Mouse (Mus musculus) spleen, adult 18-20 months (tissue): ENCODE data around the gene Rgs12.
A peak's percentile ranks its signal among the peaks of the same experiment; 100 is the strongest.

Source experiments
- DNase-seq, 2 experiments: peaks; one replicate each; pipeline ENCODE4 v3.0.0; 2022; ENCODE audit warnings: mixed read lengths in 2 of 2

The Rgs12 gene

GRCm38 (mm10) chr5:35033619-35034018 is 84.4 kb downstream of the Rgs12 start:
- DNase-seq = no peak

GRCm38 (mm10) chr5:35035141-35035540 is 85.9 kb downstream of the Rgs12 start:
- DNase-seq = no peak

DNA sequence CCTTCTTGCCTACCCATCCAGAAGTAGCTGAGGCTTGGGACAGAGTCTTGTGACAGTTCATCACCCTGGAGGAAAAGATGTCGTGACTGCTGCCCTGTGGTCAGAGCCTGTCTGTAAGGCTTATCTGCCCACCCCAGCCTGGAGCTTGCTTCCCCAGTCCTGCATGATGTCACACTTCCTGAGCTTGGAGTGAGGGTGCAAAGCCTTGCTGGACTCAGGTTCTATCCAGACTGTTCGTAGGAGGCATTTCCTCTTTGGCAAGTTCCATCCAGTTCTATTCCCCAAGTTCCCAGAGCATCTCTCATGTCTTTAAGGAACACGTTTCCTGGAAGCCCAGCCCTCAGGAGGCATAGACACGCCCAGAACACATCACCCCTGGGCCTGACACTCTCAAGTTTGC is 86.5 kb downstream of the Rgs12 start:
- no peak for DNase-seq

- no peak for DNase-seq
Measured at GRCm38 (mm10) chr5:35037438-35037837, 88.2 kb downstream of the Rgs12 start.

- DNase-seq = no peak
Measured at GRCm38 (mm10) chr5:35041268-35041829, 92.1 kb downstream of the Rgs12 start, which contains the start of gene Hgfac. Gene Hgfac (plus strand): TSS chr5:35041509.

GRCm38 (mm10) chr5:35042431-35043109 is 93.3 kb downstream of the Rgs12 start:
- peak; percentile 17 to 22 for DNase-seq

DNA sequence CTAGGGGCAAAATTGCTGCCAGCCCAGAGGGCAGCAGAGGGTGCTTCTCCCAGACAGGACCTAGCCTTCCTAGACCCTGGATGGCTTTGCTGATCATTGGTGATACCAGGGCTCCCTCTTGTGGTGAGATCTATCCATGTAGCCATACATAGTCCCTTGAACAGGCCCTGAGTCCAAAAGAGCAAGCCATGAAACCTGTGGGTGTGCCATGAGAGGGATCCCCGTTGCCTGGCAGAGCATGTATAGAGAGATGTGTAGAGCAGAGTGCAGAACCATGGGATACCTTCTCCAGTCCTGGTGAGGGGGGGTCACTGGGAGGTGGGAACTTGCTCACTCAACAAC is 93.8 kb downstream of the Rgs12 start:
- peak in 1 of 2 experiments; percentile 63 for DNase-seq

DNA sequence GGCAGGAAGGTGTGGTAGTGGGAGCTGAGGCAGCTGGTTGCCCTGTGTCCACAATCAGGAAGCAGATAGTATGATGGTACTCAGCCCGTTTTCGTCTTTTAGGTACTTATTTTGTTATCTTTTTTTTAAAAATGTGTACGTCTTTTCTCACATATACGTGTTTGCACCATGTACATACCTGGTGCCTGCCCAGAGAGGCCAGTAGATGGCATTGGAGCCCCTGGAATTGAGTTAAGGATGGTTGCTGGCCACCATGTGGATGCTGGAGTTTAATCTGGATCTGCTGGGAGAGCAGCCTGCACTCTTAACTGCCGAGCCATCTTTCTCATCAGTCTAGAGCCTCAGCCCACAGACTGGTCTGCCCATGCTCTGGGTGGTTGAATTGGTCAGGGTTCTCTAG is 101.3 kb downstream of the Rgs12 start:
- no peak for DNase-seq

DNA sequence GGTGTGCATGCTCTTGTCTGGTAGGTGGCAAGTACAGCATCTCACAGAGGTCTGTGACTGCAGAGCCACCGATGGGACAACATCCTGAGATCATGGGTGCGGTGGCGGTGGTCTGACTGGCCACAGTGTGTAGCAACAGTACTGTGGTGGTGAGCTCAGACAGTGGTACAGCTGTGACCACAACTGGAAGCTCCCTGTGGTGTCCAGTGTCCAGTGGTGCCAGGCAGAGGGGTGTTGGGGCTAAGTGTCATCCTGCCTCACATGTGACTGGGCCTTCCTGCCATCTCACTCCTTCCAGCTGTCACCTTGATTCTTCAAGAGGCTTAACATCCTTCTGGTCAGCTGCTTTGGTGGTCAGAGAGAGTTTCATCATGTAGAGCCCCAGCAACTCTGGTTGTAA is 105.4 kb downstream of the Rgs12 start:
- no peak for DNase-seq

DNA sequence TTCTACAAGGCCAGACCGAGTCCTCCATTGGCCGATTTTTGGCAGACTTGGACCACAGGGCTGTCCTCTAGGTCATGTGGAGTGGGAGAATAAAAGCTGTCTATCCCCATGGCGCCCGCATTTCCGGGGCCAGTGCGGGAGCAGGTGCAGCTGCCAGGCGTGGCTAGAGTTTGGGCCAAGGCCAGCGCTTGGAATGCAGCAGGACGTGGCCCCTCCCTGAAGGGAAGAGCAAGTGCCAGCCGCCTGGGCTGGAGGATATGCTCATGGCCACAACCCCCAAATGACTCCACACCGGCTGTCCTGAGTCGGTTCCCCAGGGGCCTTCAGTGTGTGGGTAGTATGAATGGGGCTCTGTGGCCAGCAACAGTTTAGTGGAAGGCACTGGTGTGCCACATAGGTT is 105.8 kb downstream of the Rgs12 start:
- no peak for DNase-seq

DNA sequence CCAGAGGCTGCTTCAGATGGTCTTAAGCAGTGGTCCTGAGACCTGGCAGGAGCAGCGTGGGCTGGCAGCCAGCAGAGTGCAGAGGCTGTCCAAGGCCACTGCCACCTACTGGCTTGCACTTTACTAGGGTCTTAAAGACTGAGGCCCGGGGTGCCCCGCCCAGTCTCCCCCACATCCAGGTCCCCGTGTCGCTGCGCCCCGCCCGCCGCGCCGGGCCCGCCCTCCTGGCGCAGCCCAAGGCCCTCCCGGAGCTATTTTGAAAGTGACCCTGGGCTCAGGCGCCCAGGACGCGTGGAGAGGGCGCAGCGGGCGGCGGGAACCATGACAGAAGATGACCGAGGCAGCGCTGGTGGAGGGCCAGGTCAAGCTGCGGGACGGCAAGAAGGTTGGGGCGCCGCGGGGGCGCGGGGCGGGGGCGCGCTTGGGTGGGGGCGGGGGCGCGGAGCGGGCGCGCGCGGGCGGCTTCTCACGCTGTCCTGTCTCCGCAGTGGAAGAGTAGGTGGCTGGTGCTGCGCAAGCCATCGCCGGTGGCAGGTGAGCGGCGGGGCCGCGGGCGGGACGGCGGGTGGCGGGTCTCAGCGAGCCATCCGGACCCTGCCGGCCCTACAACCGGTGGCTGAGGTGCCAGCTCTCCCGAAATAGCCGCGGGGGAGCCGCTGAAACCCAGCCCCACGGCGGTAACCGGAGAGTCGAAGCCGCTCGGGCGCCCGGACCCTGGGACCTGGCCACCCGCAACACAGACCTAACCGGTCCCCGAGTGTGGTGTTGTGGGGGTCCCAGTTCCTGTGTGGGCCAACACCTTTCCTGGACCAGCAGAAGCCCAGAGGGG is 107.6 kb downstream of the Rgs12 start, which contains the start of gene Dok7:
Dok7 (plus strand) TSS at position 163 of the 829 bp plus-strand sequence.
- DNase-seq = no peak

DNA sequence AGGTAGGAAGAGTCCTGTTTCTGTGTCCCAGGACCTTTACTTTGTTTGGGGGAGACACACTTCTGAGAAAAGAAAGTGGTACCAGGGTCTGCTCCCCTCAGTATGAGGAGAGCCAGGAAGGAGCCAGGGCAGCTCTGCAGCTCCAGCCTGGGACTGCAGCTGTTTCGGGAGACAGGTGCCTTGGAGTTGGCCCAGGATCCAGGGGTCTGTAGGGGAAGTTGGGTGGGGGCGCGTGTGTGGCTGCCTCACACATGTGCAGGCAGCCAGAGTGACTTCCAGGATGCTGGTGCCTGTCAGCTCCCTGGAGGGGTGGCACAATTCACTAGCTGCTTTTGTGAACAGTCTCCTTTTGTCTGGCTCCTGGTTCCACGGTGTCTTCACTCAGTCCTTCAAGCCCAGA is 108.3 kb downstream of the Rgs12 start:
- DNase-seq = no peak

DNA sequence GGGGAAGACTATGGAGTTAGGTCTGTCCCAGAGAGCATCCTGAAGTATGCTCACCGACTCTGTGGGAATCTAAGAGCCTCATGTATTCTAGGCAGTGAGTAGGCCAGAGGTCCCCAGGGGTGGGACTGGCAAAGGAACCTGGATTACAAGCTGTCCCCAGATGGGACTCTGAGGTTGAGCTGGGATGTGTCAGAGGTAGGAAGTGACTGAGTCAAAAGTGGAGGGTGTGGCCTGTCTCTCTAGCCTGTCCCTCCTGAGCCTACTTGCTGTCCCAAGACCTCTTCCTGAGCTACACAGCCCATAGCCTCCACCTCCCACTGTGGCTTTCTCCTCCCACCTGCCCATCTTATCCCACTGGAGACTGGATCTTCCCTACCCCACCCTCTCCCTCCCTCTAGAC is 109.0 kb downstream of the Rgs12 start:
- DNase-seq = no peak

DNA sequence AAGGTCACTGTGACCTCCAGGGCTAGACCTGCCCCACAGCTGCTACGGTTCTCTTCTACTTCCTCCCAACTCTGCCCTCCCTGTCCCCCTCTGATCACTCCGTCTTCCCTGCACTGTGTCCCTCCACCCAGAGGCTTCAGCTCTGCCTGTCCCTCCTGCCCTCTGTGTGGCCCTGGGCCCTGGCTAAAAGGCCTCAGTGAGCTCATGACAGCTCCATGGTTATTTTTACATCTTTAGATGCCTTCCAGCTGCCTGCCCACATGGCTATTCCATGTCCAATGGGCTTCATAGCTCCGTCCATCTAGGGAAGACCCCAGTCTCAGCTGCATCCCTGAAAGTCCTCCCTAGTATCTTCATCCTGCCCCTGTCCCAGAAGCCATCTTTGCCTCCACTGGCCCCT is 110.9 kb downstream of the Rgs12 start:
- no peak for DNase-seq

- no peak for DNase-seq
Measured at GRCm38 (mm10) chr5:35069841-35070240, 120.6 kb downstream of the Rgs12 start.

DNA sequence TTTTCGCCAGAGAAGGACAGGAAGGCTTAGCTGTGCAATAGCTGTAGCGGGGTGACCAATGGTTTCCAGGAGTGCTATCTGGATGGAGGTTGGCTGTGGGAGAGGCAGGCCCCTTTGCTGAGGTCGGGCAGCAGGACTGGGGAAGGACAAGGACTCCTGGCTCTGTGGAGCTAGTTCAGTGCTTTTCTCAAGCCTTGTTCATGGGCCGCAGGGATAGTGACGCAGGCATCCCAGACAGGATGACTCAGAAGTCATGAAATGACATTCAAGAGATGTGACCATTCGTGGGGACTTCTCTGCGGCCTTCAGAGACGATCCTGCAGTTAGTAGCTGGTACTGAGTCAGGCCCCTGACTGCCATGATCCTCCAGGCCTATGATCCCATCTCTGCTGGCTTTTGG is 121.1 kb downstream of the Rgs12 start:
- no peak for DNase-seq

DNA sequence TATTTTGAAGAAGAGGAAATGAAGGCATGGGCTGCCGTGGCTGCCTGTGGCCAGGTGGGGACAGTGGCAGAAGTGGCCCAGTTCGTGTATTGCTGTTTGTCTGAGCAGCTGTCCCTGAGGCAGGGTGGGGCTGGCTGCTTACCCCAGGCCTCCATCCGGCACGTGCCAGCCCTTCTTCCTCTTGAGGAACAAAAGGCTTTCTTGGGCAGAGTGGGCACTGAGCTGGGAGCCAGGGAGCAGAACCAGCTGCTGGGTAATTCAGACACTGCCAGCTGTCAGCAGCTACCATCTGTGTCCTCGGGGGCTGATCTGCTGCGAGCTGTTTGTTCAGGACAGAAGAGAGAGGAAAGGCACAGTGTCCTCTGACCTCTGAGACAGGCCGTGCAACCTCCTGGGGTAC is 121.7 kb downstream of the Rgs12 start:
- DNase-seq = no peak

DNA sequence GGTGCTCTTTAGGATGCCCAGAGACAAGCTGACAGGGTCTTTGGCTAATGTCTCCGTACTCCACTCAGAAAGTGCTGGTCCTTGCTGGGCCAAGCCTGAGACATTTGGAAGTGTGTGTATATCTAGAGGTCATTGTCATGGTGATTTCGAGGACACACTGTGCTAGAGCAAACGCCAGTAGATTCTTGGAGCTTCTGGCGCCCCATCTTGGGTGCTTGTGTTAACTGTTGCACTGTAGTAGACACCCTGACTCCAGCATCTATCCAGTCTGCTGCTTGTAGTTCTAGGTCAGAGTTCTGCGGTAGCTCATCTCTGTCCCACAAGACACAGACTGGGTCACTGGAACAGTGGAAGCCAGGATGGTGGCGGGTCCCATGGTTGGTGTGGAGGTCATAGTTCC is 122.6 kb downstream of the Rgs12 start:
- no peak for DNase-seq

- no peak for DNase-seq
Measured at GRCm38 (mm10) chr5:35073235-35073634, 124.0 kb downstream of the Rgs12 start.

GRCm38 (mm10) chr5:35073992-35074391 is 124.7 kb downstream of the Rgs12 start:
- no peak for DNase-seq

DNA sequence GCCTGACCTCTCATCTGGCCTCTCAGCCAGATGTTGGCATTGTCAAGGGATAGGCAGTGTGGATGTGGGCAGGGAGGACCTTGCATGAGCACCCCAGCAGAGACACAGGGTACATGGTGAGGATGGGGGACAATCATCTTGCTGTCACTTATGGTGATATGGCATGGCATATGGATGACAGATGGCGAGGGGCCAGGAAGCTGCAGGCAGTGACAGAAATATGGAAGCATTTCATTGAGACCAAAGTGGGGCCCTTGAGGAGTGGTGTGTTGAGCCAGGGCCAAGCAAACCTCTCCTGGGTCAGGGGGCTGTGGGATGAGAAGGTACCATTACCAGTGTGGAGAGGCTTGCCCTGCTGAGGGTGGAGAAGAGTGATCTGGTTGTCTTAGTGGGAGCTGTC is 127.1 kb downstream of the Rgs12 start:
- DNase-seq = no peak

DNA sequence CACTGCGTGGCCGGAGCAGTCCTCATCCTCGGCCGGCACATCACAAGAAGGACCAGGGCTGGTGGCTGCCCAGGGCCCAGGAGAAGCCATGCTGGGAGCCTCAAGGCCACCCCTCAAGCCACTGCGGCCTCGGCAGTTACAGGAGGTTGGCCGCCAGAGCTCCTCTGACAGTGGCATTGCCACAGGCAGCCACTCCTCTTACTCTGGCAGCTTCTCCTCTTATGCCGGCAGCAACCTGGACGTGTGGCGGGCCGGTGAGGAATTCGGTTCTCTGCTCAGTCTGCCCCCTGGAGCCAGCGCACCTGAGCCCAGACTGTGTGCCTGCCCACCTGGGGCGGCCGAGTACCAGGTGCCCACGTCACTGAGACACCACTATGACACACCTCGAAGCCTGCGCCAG is 129.9 kb downstream of the Rgs12 start:
- no peak for DNase-seq

GRCm38 (mm10) chr5:35084913-35085312 is 135.7 kb downstream of the Rgs12 start:
- no peak for DNase-seq
